Mouse (Mus musculus): ENCODE results near the gene Cntn5.

Gene Cntn5

DNA sequence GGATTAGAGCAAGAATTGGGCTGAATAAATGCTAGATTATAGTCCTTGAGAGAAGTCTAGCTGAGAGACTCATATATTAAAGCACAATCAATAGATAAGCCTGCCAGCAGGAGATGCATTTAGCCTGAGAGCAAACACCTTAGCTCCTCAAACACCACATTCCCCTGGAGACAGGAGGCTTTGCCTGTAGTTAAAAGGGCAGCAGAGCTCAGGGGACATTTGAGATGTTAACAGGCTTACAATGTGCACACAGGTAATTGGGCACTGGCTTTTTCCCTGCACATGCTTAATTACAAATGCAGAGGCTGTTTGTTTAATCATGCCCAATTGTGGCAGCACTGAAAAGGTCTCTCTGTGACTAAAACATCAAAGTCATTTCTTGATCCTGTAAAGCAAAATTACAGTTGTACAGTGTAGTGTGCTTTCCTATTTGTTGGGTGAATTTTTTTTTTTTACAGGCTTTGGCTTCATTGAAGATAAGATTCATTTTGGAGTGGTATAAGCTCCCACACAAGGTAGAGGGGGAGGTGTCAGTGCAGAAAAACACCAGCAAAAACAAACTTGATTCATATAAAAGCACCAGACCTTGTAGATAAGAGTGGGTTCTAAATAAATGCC lies 457.2 kb downstream of the Cntn5 start:
- DNase-seq (ENCODE audit: low spot score in 2 of 2), result no peak

DNA sequence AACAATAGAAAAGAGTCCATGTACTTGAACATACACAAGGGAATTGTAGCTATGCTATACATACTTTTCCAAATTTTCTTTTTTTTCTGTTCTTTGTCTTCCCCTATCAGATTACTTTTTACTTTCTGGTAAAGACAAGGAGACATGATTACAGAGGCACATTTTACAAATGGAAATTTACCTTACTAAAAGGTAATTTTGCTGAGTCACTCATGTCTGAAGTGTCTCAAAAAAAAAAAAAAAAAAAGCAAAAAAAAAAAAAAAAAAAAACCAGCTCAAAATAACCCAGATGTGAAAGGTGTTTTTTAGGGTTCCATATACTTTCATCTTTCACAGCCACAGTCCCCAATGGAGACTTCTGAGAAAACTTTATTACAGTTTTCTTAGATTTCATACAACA lies 492.5 kb downstream of the Cntn5 start:
- DNase-seq (ENCODE audit: low spot score in 2 of 2), result no peak

DNA sequence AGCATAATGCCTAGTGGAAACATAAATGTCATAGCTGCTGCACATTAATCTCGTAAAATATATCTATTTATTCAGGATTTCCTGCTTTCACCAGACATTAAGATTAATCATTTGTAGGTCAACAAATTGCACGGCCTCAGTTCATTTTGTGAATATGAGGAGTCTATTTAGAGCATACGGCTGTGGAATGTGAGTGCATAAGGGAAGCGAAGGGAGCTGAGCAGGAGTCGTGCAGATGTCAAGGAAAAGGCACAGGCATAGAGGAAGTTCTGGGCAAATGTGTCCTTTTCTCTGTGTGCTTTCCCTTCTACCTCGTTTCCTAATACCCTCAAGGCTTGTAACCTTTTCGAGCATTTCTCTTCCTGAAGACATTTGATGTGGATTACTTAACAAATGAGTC lies 504.5 kb downstream of the Cntn5 start:
- no peak for DNase-seq (ENCODE audit: low spot score in 2 of 2)

DNA sequence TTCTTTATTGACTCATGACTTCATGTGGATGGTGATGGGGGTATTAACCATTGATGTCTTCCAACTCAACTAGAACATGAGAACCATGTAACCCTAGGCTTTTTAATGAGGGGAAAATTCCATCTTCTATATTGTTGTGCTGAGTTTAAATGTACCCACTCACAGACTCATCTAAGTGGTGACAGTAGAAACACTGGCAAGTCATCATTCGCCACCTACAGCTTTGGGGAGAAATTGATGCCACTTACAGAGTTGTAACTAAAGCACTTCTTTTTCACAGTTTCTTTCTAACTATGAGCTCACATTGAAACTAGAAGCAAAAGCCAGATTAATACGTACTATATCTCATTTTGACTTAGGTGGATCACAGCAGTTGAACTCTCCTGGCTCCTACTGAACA lies 514.7 kb downstream of the Cntn5 start:
- no peak for DNase-seq (ENCODE audit: low spot score in 2 of 2)

DNA sequence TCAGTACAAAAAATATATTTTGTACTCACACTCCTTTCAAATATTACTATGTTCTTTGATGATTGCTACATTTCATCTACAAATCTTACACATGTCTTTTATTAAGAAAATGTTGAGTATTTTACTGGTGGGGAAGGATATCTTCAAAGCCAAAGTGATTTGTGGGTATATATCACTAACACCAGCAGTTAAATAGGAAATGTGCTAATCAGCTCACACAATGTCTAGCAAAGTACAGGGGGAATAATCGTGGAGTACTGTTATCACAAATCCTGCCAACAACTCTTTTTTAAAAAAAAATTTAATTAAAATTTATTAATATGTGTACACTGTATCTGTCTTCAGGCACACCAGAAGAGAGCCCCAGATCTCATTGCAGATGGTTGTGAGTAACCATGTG lies 520.1 kb downstream of the Cntn5 start:
- DNase-seq (ENCODE audit: low spot score in 2 of 2), result no peak

DNA sequence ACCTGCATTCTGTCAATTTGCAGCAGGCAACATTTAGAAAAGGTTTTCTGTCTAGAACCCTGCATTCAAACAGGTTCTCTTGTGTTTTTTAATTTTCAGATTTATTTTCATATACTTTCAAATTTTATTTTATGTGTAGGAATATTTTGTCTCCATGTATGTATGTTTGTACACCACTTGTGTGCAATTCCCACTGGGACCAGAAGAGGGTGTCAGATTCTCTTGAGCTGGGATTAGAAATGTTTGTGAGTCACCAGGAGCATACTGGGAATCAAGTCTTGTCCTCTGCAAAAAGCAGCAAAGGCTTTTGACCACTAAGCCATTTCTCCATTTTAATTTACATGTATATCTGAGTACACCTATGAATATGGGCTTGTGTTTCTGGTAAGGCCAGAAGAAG lies 521.4 kb downstream of the Cntn5 start:
- no peak for DNase-seq (ENCODE audit: low spot score in 2 of 2)

DNA sequence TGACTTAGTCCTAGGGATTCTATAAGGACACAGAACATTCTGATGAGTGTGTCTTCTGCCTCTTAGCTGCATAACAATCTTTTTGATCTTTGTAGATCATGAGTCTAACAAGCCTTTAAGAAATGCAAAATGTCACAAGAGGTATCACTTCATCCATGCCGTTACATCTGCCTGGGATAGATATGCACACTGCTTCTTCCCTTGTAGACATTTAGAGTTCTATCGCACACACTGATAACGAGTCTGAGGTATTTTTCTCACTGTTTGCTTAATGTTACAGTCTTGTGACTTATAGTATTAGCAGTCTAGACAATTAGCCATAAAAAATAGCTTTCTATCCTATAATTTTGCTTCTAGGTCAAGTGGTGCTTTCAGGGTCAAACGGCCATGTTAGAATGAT lies 522.9 kb downstream of the Cntn5 start:
- no peak for DNase-seq (ENCODE audit: low spot score in 2 of 2)

DNA sequence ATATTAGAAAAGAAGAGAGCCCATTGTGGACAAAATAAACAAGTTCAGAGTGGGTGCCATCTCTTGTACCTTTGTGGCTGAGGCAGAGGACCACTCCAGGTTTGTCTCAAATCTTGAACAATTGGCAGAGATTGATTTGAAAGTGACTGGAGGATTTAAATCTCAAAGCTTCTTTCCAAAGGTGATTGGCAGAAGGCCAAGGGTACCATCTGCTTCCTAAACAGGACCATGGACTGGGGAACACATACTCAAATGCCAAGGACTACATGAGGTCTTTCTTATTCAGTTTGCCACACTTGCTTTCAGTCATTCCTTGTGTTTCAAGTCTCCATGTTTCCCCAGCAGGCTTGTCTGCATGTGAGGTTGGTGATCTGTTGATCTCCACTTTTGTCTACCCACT lies 528.3 kb downstream of the Cntn5 start:
- DNase-seq (ENCODE audit: low spot score in 2 of 2), result no peak

DNA sequence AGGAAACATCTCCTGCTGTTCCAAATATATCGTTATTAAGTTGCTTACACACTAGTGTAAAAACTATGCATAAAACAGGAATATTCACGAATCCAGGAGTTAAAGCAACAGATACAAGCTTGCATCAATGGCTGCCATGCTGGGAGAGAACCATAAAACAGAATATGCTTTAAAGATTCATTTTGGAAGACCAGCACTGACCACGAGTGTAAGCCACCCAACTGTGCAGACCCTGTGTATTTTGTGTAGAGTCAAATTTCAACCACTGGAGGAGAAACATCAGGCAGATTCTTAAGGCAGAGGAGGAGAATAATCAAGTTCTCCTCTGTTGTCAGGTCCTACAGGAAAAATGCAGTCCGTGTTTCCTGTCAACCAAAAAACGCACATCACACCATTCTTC lies 535.6 kb downstream of the Cntn5 start:
- no peak for DNase-seq (ENCODE audit: low spot score in 2 of 2)

DNA sequence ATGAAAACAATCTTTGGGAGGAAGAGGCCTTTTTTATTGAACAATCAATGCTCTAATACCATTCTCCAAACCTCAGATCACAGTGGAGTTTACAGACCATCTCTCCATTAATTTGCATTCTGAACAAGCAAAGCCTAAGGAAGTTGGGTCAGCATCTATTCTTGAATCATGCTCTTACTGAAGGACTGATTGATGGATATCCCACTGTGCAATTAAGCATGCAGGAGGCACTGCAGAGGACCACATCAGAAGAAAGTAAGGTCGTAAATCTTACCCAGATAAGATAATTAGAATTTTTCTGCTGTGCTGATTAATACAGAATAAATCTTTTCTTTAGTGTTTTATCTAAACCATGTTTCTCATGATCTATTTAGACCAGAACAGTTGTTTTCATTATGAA lies 536.2 kb downstream of the Cntn5 start:
- no peak for DNase-seq (ENCODE audit: low spot score in 2 of 2)

DNA sequence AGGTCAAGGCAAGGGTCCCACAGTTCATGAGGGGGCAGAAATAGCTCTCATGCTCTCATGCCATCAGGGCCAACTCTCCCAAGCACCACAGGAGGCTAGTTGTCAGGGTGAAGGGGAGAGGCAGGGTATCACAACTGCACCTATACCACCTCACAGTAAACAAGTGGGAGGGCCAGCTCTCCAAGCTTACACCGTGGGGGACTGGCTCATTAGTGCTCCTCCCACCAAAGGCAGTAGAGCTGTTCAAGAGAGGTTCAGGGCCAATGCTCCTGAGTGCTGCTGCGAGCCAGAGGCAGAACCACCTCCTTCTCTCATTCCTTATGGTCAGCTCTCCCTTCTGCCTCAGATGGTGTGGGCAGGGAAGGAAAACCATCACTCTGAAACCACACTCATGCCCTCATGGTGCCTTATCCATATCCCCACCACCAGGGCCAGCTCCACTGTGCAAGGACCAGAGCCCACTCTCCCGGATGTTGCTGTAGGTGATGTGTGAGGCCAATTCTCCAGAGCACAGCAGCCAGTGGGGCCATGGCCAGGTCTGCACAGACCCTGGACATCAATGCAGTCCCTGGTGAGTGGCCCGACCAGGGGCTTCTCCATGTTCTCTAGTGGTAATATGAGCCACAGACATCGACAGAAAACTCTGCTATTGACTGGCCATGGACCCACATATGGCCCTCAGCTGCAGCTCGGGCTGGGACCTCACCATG lies 538.2 kb downstream of the Cntn5 start:
- DNase-seq (ENCODE audit: low spot score in 2 of 2), result no peak

DNA sequence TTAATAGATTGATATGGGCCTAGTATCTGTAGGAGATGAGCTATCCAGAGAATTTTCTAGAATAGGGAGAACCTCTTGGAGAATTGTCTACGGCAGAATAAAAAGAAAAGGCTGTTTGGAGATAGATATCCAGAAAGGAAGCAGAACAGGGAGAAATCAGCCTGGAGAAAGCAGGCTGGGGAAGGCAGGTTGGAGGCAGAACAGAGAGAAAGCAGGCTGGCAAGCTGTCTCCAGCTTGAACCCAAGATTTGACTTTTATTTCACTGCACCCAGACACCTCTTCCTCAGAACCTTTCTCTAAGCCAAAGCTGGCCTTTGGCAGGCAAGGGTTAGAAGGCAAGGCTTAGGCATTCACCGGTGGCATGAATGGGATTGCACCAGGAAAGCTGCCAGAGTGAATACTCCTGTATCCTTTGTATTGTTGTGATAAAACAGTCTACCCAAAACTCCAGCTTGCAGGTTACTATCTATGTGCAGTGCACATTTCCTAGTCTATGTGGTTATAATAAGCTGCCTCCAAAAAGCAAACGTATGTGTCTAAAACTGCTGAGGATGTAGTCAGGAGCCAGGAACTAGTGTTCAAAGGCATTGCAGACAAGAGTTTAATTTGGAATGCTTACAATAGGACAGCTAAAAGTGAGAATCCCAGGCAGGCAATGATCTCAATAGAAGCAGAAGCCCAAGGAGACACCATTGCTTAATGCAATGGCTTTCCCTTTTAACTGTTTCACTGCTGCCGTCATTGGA lies 553.5 kb downstream of the Cntn5 start:
- no peak for DNase-seq (ENCODE audit: low spot score in 2 of 2)

DNA sequence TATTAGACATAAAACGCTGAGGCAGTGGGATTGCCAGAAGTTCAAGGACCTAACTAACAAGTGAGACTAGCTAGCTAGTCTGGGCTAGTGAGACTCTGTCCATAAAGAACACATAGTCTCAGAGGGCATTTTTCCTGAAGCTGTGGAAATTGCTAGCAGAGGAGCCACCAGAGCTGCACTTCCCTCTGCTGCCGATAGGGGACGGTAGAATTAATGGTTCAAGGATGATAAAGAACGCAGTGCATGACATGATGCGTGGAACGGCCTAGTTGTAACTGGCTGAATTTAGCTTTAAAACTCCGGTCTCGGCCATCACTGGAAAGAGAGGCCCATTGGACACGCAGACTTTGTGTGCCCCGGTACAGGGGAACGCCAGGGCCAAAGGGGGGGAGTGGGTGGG lies 555.8 kb downstream of the Cntn5 start:
- DNase-seq (ENCODE audit: low spot score in 2 of 2), result no peak

DNA sequence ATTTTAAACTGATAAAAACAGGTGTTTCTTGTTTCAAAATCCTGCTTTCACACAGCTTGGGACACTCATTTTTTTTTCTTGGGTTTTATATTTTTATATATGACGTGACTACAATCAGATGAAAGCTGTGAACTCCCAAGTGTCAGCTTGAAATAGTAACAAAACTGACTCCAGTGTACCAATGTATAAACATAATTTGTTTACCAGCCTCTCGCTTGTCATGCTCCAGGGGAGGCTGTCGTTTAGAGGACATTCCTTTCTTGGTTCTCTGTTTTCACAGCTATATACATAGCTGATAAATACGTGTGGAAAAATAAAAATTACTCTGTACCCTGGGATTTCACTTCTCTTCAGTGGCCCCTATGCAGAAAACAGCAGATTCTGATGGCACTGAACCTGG lies 556.4 kb downstream of the Cntn5 start:
- no peak for DNase-seq (ENCODE audit: low spot score in 2 of 2)

DNA sequence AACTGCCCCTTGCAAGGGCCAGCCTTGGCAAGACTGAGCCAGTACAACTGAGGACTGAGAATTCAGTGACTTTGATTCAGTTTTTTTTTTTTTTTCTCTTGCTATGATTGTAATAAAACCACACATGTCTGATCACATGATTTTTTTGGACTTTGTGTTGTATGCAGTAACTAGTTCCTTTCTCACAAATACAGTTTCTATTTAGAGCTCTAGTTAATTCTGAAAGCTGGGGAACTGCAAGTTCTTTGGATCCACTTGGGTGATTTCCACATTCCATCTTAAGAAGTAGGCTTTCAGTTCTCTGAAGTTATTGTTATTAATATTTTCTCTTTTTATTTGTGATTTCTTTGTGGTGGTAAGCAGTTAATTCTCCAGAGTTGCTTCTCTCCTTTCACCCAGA lies 563.8 kb downstream of the Cntn5 start:
- no peak for DNase-seq (ENCODE audit: low spot score in 2 of 2)

DNA sequence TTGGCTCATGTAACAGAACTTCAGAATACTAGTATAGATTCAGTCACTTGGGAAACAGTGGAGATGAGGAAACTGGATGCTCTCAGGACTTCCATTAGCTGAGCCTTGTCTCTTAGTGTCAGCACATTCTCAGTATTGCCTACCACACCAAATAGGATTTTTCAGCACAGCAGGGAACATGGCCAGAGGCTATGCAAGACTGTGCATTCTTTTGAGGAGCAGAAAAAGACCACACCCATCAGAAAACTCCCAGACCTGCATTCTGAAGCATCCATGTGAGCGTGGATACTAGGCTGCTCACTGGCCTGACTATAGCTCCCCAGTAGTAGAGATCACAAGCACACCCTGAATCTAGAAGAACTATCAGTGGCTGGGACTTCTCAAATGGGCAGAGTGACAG lies 564.9 kb downstream of the Cntn5 start:
- no peak for DNase-seq (ENCODE audit: low spot score in 2 of 2)

DNA sequence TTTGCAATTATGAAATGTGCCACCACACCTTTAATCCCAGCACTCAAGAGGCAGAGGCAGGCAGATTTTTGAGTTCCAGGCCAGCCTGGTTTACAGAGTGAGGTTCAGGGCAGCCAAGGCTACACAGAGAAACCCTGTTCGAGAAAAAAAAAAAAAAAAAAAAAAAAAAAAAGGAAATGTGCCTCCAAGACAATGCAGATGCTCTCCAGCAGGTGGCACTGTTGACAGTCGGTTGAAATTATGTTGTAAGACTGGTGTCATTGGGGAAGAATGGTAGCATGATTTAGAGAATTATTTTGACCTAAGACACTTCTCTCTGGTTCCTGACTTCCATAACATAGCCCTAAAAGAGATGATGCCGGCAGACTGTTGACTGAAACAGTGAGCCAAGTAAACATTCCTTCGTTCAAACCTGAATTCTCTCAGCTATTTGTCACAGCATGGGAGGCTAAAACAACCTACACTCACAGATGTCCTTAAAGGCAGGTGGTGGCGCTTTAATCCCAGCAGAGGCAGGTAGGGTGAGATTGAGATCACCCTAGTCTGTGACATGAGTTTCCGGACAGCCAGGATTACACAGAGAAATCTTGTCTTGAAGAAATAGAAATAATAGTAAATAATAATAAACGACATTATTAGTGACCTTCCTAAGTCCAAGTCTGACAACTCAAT lies 579.7 kb downstream of the Cntn5 start:
- peak; percentile 40 to 70 for DNase-seq (ENCODE audit: low spot score in 2 of 2)

DNA sequence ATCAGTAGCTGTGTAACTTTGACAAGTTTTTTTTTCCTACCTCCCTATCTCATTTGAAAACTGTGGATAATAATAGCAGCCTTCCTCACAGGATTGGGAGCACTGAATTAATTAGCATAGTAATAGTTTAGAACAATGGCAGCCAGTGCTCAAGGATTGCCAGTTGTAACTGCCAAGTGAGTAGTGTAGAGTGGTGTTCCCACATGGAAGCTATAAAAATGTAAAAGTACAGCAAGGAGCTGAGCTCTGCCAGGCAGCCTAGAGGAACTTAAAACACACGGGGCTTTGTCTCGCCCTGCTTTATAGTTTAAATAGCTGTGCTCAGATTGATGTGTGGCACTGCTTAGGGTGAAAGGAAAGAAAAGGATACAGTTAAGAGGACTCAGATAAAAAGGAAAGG lies 635.2 kb downstream of the Cntn5 start:
- peak; percentile 24 to 33 for DNase-seq (ENCODE audit: low spot score in 2 of 2)

DNA sequence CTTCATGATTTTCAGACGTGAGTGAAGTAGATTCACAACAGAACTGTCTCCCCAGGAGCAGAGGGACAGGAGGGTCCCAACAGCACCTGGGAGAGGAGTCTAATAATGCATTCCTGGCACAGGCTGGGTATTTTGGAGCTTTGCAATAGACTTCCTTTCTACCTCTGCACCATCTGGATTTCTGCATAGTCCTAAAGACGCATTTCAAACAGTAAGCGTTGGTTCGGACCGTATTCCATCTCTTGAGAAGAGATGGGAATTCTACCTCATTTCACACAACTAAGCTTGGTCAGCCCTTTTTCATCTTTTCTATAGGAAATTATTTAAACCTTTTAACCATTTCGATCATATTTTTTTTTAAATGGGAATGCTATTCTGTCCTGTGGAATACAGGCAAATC lies 635.7 kb downstream of the Cntn5 start:
- no peak for DNase-seq (ENCODE audit: low spot score in 2 of 2)

DNA sequence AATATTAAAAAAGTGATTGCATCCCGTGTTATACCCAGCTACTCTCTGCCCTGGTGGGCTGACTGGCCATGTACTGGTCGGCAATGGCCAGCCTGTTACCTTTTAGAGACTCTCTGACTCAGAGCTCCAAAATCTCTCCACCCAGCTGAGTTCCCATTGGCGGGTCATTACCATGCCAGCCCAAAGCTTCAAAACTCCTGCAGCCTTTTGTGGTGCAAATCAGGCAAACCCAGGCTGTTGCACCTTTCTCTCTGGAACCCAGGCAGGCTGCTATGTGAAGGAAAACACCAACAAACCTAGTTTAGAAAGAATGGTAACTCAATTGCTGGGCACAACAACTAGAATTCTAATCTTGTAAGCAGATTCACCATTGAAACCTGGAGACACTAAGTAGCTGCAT lies 639.0 kb downstream of the Cntn5 start:
- DNase-seq (ENCODE audit: low spot score in 2 of 2), result no peak

DNA sequence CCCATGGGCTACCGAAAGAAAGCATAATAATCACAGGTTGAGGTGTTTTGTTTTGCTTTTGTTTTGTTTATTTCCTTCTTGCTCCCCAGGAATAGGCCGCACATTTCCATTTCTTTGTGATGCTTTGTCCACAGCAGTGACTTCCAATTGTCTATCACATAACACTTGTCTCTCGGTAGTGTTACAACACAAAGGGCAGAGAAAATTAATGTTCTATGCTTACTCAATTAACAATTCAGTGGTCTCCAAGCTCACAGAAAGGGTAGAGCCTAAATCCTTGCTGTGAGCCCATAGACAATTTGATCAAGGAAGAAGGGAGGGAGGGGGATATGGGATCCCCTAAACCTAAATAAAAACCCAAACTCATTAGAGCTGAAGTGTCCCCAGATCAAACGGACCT lies 671.2 kb downstream of the Cntn5 start:
- DNase-seq (ENCODE audit: low spot score in 2 of 2), result no peak

DNA sequence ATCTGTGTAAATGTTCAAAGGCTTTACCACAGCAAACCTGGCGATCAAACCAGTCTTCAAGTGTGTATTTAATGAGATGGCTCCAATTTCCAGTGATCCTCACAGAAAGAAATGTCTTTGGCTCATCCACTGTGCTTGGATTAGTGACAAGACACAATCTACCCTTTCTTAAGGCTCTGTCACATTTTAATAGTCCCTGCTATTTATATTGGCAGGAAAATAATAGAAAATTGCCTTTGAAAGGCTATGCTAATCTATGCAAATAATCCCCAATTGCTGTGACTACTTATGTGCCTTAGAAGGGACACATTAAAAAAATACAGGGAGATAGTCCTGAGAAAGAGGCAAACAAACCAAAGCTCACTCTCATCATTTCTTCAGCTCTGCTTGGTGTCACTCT lies 672.5 kb downstream of the Cntn5 start:
- no peak for DNase-seq (ENCODE audit: low spot score in 2 of 2)

DNA sequence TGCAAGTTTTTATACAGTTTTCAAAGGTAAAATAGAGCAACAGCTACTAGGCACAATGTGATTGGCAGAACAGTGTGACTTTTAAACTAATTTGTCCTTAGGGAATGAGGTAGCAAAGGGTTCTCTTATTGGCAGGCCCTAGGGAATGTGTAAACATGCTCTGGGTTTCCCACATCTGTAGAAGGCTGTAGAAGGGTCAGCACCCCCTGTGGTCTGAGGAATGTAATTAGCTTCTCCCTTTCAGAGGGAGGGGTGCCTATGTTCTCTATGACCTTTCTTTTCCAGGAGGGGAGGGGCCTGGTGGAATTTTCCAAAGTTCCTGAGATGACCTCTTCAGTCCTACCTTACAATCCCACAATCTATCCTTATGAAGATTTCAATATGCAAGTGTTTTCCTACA lies 673.6 kb downstream of the Cntn5 start:
- no peak for DNase-seq (ENCODE audit: low spot score in 2 of 2)
